Mouse (Mus musculus) hindlimb bud, embryonic 11.5 days (tissue): Measurements from ENCODE around the gene Trp53i11.
A peak's percentile ranks its signal among the peaks of the same experiment; 100 is the strongest.

ENCODE experiments used
- DNase-seq: peaks from one replicate; pipeline ENCODE4 v3.0.0-alpha.2; 2012; ENCODE audit warnings: low read depth, low spot score; ENCODE audit errors: extremely low spot score

The Trp53i11 gene

DNA sequence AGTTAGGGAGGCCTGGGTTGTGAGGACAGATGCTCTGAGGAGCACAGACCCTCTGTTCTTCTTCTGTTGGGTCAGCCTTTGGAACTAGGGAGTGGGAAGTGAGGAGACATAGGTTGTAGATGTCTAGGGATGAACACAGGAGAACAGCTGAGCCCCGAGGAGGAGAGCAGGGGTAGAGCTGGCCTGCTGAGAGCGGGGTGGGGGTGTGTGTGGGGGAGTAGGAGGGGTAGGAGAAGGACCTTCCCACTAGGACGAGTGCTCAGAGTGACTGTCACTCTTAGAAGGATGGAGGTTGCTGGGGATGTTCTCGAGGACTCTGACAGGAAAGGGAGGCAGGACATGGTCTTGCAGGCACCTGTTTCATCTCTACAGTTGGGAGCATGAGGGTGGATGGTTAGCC, 6.5 kb downstream of the Trp53i11 start:
- no peak for DNase-seq

DNA sequence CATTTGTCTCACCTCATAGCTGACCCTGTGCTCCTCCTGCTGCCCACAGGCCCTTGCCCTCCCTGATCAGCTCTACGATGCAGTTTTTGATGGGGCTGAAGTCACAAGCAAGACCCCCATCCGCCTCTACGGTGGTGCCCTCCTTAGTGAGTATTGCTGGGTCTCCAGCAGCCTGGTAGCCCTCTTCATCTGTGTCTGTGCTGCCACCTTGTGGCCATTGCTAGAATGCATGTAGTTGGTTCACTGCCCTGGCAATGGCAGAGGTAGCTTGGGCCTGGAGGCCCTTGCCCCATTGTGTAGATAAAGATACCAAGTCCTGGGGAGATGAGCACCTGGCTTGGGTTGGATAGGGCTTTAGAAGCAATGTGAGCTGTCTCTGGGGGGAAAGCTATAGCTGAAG, 11.5 kb downstream of the Trp53i11 start:
- DNase-seq, result peak; percentile 91

DNA sequence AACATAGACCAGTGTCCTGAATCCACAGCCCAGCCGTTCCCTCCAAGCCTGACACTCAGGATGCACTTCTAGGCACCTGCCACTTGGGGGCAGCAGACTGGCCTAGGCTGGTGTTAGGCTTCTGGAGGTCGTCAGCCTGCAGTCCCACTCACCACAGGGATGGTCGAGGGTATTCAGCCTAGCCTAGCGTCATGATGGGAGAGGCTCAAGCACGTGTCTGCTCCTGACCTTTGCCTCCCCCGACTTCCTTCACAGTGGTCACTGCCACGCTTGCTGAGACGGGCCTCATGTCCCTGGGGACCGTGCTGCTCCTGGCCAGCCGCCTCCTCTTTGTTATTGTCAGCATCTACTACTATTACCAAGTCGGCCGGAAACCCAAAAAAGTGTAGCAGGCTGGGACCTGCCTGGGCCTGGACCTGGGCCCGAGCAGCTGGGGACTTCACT, 12.2 kb downstream of the Trp53i11 start:
- no peak for DNase-seq

DNA sequence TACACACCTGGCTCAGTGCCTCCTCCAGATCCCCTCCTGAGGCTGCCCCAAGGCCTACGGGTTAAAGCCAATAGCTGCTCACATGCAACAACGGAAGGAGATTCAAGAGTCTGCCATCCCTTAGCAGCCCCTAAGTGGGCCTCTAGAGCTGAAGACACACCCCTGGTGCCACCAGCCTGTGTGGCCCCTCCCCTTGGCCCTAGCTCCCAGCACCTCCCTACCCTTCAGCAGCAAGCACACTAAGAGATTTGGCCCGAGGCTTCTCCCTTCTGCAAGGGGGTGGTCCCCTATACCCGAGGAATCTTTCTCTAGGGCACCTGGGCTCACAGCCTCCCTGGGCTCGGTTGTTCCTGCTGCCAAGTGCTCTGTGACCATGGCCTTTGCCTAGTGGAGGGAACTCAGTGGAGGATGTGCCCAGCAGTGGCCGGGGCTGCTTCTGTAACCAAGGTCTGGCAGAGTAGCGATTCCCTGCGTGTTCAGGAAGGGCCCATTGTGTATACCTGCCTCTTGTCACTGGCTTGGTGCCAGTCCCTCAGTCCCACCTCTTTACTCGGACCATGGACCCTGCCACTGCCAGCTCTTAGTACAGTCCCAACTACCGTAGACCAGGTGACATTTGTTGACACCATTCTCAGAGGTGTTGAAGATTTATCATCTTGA, 13.5 kb downstream of the Trp53i11 start:
- DNase-seq, result no peak

DNA sequence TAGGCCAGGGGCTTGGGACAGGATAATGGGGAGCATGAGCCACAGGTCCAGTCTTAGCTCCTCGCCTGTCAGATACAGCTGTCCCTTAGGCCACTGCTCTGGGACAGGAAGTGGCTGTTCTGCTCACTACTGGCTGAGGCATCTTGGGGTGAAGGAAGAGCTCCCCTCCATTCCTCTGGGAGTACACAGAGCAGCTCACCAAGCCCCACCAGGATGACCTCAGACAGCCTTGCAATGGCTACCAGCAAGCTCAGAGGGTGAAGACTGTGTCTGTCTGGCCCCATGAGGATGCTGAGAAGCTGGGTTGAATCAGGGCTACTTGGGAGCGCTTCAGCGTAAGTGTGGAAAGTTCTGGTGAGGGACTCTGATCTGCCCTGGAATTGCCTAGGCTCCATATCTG, 14.6 kb downstream of the Trp53i11 start:
- no peak for DNase-seq

DNA sequence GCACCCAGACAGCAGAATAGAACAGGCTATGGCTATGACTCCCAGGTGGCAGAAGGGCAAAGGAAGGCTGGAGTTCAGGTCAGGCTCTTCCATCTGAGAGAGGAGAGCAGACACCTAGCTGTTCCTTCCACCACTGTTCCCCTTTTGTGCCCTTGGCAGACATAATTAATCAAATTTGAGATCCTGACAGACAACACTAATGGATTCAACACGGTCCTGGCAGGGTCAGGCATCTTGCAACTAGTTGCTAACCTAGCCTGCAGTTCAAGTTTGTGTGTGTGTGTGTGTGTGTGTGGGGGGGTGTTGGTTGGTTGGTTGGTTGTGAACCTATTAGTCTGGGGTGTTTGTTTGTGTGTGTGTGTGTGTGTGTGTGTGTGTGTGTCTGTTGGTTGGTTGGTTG, 15.4 kb downstream of the Trp53i11 start:
- DNase-seq, result no peak

DNA sequence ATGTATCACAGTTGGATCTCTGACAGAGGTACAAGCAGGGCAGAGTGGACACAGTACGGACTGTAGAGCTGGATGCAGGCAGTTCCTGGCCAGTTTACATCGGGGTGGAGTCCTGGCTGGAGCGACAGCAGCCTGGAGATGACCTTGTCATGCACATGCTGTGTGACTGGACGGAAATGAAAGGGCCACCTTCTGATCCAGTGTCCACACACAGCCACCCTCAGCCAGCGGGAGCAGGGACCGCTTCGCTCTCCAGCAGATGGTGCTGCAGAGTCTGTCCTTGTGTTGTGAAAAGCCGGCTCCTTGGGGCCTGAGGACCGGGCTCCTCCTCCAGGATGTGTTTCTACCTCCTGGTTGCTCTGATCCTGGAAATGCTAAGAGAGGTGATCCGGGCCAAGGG, 16.3 kb downstream of the Trp53i11 start:
- no peak for DNase-seq

DNA sequence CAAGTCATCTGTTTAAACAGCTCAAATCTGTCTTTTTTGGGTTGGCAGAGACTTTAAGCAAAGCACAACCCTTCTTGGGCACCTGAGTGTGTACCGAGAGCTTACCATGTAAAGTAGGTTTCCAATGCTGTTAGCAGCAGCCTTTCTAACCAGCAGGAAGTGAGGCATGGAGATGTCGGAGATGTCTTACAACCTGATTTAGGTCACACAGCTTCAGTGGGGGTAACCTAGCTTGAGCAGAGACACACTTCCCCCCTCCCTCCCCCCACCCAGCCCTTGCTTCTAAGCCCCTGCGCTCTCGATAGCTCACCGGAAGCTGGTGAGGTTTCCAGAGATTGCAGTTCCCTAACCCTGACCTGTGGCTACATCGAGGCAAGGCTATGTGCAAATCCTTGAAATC, 17.2 kb downstream of the Trp53i11 start:
- DNase-seq, result no peak

DNA sequence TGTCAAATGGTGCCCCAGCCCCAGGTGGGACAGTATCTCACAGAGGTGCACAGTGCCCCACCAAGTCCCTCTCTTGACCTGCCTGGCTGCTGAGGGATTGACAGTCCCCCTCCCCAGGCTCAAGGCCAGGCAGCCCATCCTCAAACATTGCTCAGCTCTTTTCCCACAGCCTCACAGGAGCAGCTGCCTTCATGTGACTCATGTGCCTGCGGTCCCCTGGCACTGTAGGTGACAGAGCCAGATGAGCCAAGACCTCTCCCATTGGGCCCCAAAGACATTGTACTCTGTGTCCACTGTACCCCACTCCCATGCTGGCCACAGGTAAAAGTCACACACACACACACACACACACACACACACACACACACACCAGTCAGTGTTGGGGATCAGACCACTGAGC, 18.8 kb downstream of the Trp53i11 start:
- no peak for DNase-seq

DNA sequence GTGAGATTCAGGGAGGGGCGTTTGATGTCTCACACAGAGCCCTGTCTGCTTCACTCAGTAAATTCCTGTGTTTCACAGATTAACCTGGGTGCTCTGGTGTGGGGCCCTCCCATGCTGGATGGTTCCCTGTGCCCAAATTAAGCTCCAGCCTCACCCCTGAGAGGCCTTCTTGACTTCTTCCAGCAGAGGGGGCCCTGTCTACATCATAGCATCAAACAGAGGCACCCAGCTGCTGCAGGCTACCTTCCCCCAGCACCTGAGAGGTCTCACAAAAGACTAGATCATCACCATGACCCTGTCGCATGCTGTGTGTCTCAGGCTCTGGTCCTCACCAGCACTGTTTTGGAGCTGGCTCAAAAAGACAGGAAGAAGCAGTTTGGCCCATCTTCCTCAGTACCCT, 25.0 kb downstream of the Trp53i11 start:
- no peak for DNase-seq

DNA sequence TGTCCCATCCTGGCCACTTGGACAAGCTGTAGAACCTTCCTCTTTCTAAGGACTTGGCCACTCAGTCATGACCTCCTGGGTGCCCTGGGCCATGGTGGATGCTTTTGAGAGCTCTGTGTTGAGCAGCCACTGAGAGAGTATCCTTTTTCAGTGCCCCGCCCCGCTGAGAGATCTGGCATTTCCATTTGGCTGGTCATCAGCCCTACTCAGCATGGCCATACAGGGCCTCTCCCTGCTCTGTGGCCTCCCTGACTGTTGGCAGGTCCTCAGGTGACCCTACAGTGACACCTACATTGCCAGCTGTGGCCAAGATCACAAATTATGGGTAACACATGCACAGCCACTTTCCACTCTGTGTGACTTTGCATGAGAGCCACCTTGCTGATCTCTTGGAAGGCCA, 25.5 kb downstream of the Trp53i11 start:
- no peak for DNase-seq

DNA sequence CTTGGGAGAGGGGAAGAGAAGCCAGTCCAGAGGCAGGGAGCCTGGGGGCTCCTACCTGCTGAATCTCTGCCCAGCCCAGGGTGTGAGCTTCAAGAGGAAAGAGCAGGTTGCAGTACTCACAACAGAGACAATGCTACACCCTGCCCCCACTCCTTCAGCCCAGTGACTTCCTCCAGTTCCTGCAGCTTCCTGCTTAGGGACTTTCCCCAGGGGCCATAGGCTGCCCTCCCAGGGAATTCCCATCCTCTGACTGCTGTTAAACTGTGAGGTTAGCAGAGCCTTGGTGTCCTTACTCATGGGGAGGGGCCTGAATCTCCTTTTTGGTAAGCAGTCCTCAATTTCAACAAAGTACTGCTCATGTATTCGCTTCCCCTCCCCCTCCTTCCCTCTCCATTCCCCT, 26.8 kb downstream of the Trp53i11 start:
- no peak for DNase-seq

DNA sequence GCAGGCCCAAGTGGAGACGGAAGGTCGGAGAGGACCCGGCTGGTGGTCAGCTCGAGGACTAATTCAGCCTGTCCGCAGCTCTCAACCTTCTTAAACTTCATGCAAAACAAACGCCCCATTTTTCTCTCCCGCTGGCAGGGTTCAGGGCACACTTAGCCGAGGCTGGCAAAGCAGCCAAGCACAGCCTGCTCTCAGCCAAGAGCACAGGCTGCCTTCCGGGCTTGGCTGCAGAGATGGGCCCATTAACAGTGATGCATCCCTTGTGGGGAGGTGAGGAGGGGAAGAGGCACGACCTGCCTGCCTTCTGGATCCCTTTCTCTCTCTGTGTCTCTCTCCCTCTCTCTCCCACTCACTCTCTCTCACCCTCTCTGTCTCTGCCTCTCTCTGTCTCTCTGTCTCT, 28.4 kb downstream of the Trp53i11 start:
- DNase-seq, result no peak

DNA sequence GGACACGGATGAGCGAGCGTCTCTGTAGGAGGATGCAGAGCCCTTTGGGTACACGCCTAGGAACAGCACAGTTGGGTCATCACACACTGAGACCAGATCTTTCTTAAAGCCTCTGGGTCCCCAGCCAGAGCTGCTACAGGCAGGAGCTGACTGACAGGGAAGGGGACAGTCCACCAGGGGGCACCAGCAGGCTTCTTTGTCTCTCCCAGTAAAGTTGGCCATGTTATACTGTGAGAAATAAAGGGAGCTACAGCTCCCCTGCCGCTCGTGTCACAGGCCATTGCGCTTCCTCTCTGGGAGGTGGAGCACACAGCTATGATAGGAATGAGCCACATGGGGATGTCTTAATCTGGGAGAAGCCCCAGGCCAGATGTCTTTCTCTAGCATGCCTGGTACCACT, 29.7 kb downstream of the Trp53i11 start:
- no peak for DNase-seq

DNA sequence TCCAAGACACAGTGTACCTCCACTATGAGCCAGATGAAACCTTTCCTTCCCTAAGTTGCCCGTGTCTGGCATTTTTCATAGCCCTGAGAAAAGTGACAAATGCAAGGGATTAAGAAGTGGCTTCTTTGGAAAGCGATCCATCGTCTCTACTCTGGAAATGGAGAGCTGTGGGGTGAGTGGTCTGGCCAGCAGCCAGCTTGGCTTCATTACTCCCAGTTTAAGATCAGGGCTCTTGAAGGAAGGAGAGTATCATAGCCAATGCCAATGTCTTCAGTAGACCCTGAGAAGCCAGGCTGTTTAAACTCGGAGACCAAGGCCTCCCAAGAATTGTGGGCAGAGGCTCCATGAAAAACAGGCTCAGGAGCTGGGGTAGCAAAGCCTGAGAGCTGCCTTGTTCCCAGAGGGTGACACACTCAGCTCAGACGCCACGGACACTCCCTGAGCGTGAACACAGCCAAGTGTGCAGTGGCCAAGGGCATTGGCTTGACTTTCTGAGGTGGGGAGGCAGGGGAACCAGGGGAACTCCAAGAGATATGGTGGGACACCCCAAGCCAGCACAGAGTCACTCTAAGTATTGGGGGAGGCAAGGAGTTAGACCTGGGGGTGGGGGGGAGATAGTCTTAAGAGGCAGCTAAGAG, 31.1 kb downstream of the Trp53i11 start:
- no peak for DNase-seq

DNA sequence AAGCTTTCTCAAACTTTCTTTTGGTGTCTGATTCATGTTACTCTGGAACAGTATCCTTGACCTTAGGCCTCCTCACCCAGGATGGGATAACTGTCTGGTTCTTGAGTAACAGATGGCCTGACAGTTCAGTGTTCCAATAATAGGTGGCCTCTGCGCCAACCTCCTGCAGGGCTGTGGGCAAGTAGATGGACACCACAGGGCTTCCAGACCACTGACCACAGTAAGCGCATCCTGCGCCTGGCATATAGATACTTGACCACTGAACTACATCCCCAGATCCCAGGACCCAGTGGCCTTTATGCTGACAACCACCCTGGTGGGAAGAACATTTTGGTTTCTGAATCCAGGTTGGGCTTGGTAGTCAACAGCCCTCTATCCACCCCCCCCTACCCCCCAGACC, 32.2 kb downstream of the Trp53i11 start:
- DNase-seq, result no peak

DNA sequence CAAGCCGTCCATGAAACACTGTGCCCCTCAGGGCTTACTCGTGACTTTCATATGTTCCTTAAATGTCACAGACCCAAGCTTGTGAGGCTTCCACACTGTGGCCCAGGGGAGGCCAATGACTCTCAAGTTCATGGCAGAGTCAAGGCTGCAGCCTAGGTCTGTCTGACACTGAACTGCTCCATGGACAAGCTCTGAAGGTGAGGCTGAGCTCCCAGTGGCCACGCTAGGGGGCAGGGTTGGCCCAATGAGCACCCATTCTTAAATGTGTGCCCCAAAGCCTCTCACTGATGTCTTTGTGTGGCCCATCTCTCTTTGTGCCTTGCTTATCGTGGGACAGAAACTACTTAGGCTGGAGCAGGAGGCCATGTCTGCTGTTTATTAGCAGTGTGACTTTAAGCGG, 33.1 kb downstream of the Trp53i11 start:
- DNase-seq, result no peak

DNA sequence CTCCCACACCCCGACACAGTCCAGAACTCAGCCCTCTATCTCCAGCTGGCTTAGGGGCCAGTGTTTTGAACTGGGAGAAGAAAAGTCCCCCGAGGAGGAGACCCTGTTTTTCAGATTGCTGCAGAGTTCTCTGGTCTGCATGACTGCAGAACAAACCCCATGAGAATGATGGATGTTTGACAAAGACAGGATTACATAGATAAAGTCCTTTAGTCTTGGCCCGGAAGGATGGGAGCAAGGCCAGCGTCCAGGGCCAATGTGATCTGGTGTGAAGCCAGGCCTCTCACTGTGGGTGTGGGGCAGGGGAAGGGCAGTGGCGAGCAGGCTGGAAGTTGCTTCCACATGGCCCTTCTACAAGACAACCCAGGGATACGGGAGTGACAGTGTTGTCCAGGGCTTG, 36.1 kb downstream of the Trp53i11 start:
- no peak for DNase-seq

DNA sequence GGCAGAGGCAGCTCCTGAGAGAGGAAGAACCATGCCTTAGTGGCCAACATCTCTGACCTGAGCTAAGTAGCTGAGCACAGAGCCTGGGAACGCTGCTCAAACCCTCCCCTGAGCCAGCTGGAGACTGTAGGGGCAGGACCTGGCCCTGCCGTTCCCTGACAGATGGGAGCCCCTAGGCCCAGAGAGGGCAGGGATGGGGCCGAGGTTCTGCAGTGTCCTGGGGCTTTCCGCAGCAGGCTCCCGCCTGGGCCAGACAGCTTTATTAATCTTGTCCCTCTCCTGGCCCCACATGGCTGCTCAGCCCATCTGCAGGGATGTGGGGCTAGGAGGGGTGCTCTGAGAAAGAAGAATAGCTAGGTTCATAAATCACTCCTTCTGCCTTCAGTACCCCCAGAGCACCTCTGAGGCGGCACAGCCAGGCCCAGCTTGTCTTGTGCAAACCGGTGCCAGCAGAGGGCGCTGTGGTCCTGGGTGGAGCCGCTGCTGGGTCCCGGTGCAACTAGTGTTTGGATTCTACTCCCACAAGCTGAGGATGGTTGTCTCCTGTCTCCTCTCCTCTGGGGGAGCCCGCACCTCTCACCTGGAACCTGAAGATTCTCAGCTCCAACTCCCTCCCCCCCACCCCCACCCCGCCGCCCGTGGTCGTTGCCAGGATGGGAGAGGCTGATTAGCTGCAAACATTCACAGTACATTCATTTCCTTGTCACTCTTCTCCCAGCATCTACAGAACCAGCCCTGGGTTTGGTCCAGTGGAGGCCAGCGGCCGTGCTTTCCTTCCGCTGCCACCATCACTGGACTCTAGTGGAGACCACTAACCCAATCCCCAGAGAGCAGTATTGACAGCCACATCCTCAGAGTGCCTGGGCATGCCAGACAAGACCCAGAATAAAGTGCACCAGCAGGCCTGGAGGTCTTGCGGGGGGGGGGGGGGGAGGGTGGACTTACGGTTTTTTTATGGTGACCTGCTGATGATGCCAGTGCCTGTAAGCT, 39.6 kb downstream of the Trp53i11 start:
- DNase-seq, result no peak

DNA sequence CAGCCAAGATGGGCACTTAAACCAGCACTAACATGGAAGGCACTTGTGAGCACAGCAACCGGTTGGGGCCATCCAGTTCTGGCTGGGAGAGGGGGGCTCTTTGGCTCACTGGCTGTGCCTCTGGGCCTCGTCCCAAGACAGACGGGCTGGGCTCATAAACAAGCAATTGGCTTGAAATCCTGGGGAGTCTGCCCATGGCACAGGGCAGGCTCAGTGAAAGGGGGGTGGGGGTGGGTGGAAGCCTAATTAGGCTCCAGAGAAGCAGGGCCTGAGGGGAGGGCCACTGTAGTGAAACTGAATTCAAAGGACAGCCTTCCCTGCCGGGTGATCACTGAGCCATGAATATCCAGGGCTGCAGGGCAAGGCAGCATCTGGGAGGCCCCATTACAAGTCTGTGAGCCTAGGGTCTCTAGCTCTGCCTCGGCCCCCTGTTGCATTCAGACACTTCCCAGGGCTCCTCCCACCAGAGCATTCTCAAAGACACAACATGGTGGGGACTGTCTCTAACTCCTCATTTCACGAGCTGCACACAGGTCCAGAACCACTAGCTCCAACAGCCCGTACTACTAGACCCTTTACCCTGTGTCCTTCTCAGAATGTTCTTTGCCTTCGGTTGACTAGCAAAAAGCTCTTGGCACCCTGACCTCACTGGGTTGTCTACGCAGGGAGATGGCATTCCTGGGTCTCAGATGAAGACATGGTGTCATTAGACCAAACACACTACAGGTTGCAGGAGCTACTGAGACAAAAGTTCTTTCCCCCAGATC, 40.5 kb downstream of the Trp53i11 start:
- no peak for DNase-seq

DNA sequence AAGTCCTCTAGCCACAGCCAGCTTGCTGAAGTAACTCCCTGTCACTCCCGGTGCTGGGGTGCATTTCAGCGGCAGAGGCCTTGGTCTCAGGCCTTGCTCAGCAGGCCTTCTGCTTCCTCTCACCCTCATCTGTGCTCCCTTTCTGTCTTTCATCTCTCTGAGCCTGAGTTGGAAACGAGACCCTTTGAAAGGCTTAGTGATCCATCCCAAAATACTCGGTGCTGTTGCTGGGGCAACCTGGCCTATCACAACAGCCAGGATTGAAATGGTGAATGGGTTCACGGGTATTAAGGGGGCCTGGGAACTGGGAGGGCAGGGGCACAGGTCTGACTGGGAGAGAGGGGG, 41.1 kb downstream of the Trp53i11 start:
- DNase-seq, result no peak
